Mouse (Mus musculus): Measurements from ENCODE around the gene Ddx27.

DNA sequence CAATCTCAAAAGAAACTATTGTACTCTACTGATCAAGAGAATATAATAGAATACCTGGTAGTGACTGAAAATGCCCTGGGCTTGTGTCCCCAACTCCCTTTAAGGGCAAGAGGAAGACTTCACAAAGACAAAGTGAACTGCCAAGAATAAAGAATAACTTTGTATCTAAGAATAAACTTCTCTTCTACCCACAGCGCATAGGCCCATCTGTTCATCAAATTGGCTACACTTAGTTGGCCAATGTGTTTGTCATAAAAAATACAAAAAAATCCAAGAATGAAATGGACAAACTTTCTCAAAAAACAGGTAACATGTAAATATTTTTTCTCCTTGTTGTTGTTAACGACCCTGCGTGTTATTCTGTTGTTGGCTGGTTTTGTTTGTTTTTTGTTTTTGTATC is 4.4 kb upstream of the Ddx27 start:
- TF ChIP-seq CTCF (IDR thresholded peaks at IDR 0.05; ENCODE audit: low read depth, low read length) (no peak), POLR2A (IDR thresholded peaks at IDR 0.05; ENCODE audit: borderline replicate concordance, low read depth, low read length) (no peak)

Data from bone marrow macrophage, adult 2 months (primary cell).